Mouse (Mus musculus) midbrain, postnatal 0 days (tissue): Measurements from ENCODE around the gene Gm9507. TPM values are rescaled to one million over a fixed set of nuclear protein-coding genes. Genes with fewer than 3 reads are reported as not detected.

ENCODE experiments used
- ATAC-seq: fragments of 200-750 bp; cut with Nextera tagmentation; 2 replicates; pipeline ENCODE4 v1.8.0; 2017; ENCODE audit warnings: moderate number of reproducible peaks, mild to moderate bottlenecking, moderate TSS enrichment, moderate library complexity; ENCODE audit not compliant: low FRiP score
- DNase-seq: peaks from one replicate; pipeline ENCODE4 v3.0.0-alpha.2; 2015; ENCODE audit warnings: low spot score
- H3K27ac ChIP-seq: fragments of 300-500 bp; sonication (generic); 2 replicates; pipeline ENCODE4 v1.5.1; 2014; ENCODE audit warnings: low read depth, mild to moderate bottlenecking, low read length, mixed read lengths
- H3K27me3 ChIP-seq: fragments of 300-500 bp; sonication (generic); 2 replicates; pipeline ENCODE4 v1.6.1; 2014; ENCODE audit warnings: low read length, control low read depth, mixed read lengths; ENCODE audit not compliant: insufficient read depth
- H3K36me3 ChIP-seq: fragments of 300-500 bp; sonication (generic); 2 replicates; pipeline ENCODE4 v1.6.1; 2014; ENCODE audit warnings: low read length, control low read depth, mixed read lengths; ENCODE audit not compliant: insufficient read depth
- H3K4me1 ChIP-seq: fragments of 300-500 bp; sonication (generic); 2 replicates; pipeline ENCODE4 v1.6.1; 2014; ENCODE audit warnings: mild to moderate bottlenecking, control low read depth, antibody characterized with exemption, low read length, mixed read lengths; ENCODE audit not compliant: insufficient read depth
- H3K4me2 ChIP-seq: fragments of 300-500 bp; sonication (generic); 2 replicates; pipeline ENCODE4 v1.6.1; 2014; ENCODE audit warnings: low read depth, mild to moderate bottlenecking, low read length, mixed read lengths; ENCODE audit not compliant: poor library complexity, severe bottlenecking
- H3K4me3 ChIP-seq: fragments of 300-500 bp; sonication (generic); 2 replicates; pipeline ENCODE4 v1.5.1; 2014; ENCODE audit warnings: low read depth, mild to moderate bottlenecking, low read length, moderate library complexity
- H3K9ac ChIP-seq: fragments of 300-500 bp; sonication (generic); replicated peaks from 2 replicates; pipeline ENCODE4 v1.6.1; 2014; ENCODE audit warnings: mild to moderate bottlenecking, low read length, moderate library complexity, mixed read lengths; ENCODE audit not compliant: poor library complexity, severe bottlenecking
- H3K9me3 ChIP-seq: fragments of 300-500 bp; sonication (generic); 2 replicates; pipeline ENCODE4 v1.6.1; 2016; ENCODE audit warnings: low read length, control low read depth
- CTCF ChIP-seq: IDR thresholded peaks from 2 replicates; pipeline ENCODE4 v1.5.1; 2016; ENCODE audit warnings: antibody characterized with exemption, mild to moderate bottlenecking
- WGBS: fragments of 180-500 bp; shearing (Covaris S2); extraction: QIAGEN DNeasy Blood & Tissue Kit; methylation state at CpG from one replicate; pipeline ENCODE4 v1.1.7; 2014; 5-methylcytosine and 5-hydroxymethylcytosine counted together
- polyA plus RNA-seq: library from polyadenylated mRNA; unstranded; fragments of >200 nt; fragmentation: Nextera tagmentation; extraction: Ambion mirVana; gene quantifications from 2 replicates; pipeline ENCODE4 v1.2.1, GENCODE M21; 2015
- total RNA-seq: library from RNA; depleted of rRNA; stranded (reverse); fragments of >200 nt; gene quantifications from 2 replicates; pipeline ENCODE4 v1.2.3, GENCODE M21; 2014; rRNA removed

Gm9507 gene
- total RNA-seq (not detected in 2 replicates), polyA plus RNA-seq (not detected in 2 replicates)

DNA sequence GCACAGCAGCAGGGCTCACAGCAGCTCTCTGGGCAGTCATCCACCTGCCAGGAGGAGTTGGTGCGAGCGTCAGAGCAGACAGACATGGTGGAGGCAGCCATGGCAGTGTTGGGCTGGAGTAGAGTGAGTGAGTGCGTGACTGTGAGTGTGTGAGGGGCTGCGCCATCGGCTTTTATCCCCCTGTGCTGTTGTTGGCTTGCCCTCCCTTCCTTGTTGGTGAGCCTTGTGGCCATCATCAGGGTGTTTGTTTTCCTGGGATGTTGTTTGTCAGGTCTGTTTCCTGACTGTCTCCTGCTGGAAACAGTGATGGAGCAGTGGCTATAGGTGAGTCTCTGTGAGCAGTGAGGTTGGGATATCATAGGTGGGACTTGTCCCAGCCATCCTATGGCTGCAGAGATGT, at the start of gene Gm9507:
Gm9507 (minus strand) TSS at position 101 of the 400 bp plus-strand sequence.
- H3K9ac ChIP-seq: no peak within 1 kb of the TSS
- H3K4me1 ChIP-seq: no peaks in the 10 kb centered on the region
- WGBS: 75% methylated on average over 5 of the region's 5 CpGs
- no peak within 1 kb of the TSS for H3K4me3 ChIP-seq
- H3K27ac ChIP-seq: no peak within 1 kb of the TSS
- TF ChIP-seq CTCF: no peak
- H3K36me3 ChIP-seq: no peaks in the 10 kb centered on the region
- H3K4me2 ChIP-seq: no peak within 1 kb of the TSS
- DNase-seq (no peak), ATAC-seq (no peak)
- no peaks in the 10 kb centered on the region for H3K27me3 ChIP-seq
- H3K9me3 ChIP-seq: no peaks in the 10 kb centered on the region

DNA sequence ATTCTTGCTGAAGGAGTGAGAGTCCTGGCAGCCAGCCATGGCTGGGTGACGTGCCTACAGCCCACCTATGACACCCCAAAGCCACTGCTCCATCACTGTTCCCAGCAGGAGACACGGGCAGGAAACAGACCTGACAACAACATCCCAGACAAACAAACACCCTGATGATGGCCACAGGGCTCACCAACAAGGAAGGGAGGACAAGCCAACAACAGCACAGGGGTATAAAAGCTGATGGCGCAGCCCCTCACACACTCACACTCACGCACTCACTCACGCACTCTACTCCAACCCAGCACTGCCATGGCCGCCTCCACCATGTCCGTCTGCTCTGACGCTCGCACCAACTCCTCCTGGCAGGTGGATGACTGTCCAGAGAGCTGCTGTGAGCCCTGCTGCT, 40.9 kb upstream of the Gm9507 start, which contains the start of gene Gm10318:
Gm10318 (plus strand) TSS at position 301 of the 400 bp plus-strand sequence.
- H3K4me3 ChIP-seq: no peak within 1 kb of the TSS
- WGBS: 75% methylated on average over 9 of the region's 9 CpGs
- H3K9ac ChIP-seq: no peak within 1 kb of the TSS
- no peaks in the 10 kb centered on the region for H3K27me3 ChIP-seq
- H3K27ac ChIP-seq: no peak within 1 kb of the TSS
- DNase-seq (no peak), ATAC-seq (no peak)
- no peaks in the 10 kb centered on the region for H3K36me3 ChIP-seq
- H3K9me3 ChIP-seq: no peaks in the 10 kb centered on the region
- H3K4me1 ChIP-seq: no peaks in the 10 kb centered on the region
- TF ChIP-seq CTCF: no peak
- H3K4me2 ChIP-seq: no peak within 1 kb of the TSS

DNA sequence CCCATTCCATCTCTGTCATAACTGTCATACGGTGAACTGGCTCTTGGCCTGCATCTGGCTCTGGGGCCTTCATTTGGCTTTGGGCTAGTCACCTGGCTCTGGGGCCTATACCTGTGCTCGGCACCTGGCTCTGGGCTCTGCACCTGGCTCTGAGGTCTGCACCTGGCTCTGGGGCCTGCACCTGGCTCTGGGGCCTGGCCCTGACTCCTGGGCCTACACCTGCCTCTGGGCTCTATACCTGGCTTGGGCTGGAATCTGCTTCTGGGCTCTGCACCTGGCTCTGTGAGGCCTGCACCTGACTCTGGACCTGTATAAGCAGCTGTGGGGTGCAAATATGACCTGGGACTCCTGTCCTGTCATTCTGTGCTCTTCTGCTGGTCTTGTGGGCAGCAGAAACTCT, 35.9 kb upstream of the Gm9507 start:
- no peak overlapping the region for H3K4me2 ChIP-seq
- 82% methylated on average over 2 of the region's 2 CpGs for WGBS
- H3K27ac ChIP-seq: no peak overlapping the region
- no peaks in the 10 kb centered on the region for H3K4me1 ChIP-seq
- DNase-seq (no peak), ATAC-seq (no peak)
- H3K9me3 ChIP-seq: peaks cover 16% of the 10 kb centered on the region; the same call in 1 of the 2 replicates
- no peak overlapping the region for H3K4me3 ChIP-seq
- TF ChIP-seq CTCF: no peak
- H3K9ac ChIP-seq: no peak overlapping the region
- no peaks in the 10 kb centered on the region for H3K36me3 ChIP-seq
- no peaks in the 10 kb centered on the region for H3K27me3 ChIP-seq

DNA sequence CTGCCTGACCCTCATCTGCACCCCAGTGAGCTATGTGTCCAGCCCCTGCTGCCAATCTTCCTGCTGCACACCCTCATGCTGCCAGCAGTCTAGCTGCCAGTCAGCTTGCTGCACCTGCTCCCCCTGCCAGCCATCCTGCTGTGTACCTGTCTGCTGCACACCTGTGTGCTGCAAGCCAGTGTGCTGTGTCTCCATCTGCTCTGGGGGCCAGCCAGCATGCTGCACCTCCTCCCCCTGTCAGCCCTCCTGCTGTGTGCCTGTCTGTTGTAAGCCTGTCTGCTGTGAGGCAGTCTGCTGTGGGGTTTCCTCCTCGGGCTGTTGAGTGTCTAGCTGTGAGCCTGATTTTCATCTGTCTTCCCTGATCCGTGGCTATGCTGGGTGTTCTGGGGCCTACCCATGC, 35.3 kb upstream of the Gm9507 start:
- Histone ChIP-seq H3K27ac (no peak overlapping the region), H3K4me3 (no peak overlapping the region), H3K9ac (no peak overlapping the region), H3K27me3 (no peaks in the 10 kb centered on the region), H3K4me2 (no peak overlapping the region), H3K9me3 (peaks cover 16% of the 10 kb centered on the region; the same call in 1 of the 2 replicates), H3K36me3 (no peaks in the 10 kb centered on the region), H3K4me1 (no peaks in the 10 kb centered on the region)
- DNase-seq (no peak), ATAC-seq (no peak)
- TF ChIP-seq CTCF: no peak
- 8% methylated on average over 2 of the region's 2 CpGs for WGBS

DNA sequence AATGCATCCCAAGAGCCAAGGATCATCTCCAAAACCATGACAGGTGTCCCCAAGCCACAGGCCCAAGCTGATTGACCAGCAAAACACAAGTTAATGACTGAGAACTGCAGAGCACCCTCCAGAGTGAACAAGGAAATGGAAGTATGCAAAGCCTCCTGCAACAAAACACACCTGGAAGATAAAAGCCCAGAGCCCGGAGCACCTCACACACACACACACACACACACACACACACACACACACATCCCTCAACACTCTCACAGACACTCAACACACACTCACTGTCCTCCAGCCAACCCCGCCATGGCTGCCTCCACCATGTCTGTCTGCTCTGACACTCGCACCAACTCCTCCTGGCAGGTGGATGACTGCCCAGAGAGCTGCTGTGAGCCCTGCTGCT, 34.9 kb upstream of the Gm9507 start, which contains the start of gene Gm36176:
Gm36176 (plus strand) TSS at position 301 of the 400 bp plus-strand sequence.
- H3K36me3 ChIP-seq: no peaks in the 10 kb centered on the region
- no peak within 1 kb of the TSS for H3K4me3 ChIP-seq
- no peaks in the 10 kb centered on the region for H3K4me1 ChIP-seq
- H3K27ac ChIP-seq: no peak within 1 kb of the TSS
- 79% methylated on average over 1 of the region's 3 CpGs for WGBS
- H3K4me2 ChIP-seq: no peak within 1 kb of the TSS
- ATAC-seq (no peak), DNase-seq (no peak)
- peaks cover 16% of the 10 kb centered on the region; the same call in 1 of the 2 replicates for H3K9me3 ChIP-seq
- no peak within 1 kb of the TSS for H3K9ac ChIP-seq
- no peaks in the 10 kb centered on the region for H3K27me3 ChIP-seq
- no peak for TF ChIP-seq CTCF

DNA sequence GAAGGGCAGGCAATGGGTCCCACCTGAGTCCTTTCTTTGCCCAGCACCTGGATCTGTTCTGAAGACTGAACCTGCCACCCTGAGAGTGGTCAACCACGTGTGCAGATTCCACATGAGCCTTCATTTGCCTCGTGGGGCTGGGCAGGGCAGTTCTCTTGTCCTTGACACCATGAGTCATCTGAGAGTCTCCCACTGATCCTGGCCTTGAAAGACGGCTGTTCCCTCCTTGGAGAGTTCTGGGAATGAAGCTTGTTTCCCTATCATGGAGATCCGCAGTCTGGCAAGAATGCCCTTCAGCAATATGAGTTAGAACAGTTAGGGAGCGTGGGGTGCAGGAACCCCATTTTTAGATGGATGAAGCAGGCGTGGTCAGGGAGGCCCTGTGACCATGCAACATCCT, 27.4 kb upstream of the Gm9507 start:
- TF ChIP-seq CTCF: no peak
- no peaks in the 10 kb centered on the region for H3K27me3 ChIP-seq
- H3K27ac ChIP-seq: no peak overlapping the region
- no peak overlapping the region for H3K4me3 ChIP-seq
- WGBS: 85% methylated on average over 6 of the region's 6 CpGs
- no peak for DNase-seq
- H3K9me3 ChIP-seq: peaks cover 10% of the 10 kb centered on the region; the same call in 1 of the 2 replicates
- no peaks in the 10 kb centered on the region for H3K36me3 ChIP-seq
- H3K9ac ChIP-seq: no peak overlapping the region
- no peak for ATAC-seq
- H3K4me1 ChIP-seq: no peaks in the 10 kb centered on the region
- H3K4me2 ChIP-seq: no peak overlapping the region
